Mouse (Mus musculus): Measurements from ENCODE around the gene Smoc1. TPM values are rescaled to one million over a fixed set of nuclear protein-coding genes. Genes with fewer than 3 reads are reported as not detected.

The Smoc1 gene
- polyA plus RNA-seq, 1 experiment from 2014 or later, result 0.09 TPM

- no peak overlapping the region for H3K27ac ChIP-seq
- WGBS (ENCODE audit: missing documents), result 93% methylated on average over 10 of the region's 10 CpGs
Measured at GRCm38 (mm10) chr12:81146417-81147180, 120.0 kb downstream of the Smoc1 start.

DNA sequence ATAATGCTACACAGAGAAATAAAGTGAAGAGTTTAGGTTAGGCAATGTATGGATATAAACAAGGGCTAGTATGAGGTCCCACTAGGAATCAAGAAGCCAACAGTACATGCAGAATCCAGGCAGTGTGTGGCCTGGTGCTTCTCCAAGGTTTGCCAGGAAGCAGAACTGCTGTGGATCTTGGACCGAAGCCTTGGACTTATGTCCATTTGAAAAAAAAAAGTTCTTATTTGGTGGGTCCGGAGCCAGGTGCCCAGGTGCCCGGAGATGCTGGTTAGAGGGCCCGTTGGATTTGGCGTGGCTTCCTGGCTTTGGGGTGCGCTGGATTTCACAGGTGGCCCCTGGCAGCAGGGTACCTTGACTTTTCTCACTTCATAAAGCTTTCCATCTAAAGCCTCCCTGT is 121.3 kb downstream of the Smoc1 start:
- Histone ChIP-seq H3K27ac (no peak overlapping the region), H3K79me2 (ENCODE audit: inconsistent target) (no peaks in the 10 kb centered on the region), H3K4me3 (ENCODE audit: inconsistent target) (no peak overlapping the region), H3K36me3 (ENCODE audit: inconsistent target) (no peaks in the 10 kb centered on the region)
- WGBS (ENCODE audit: missing documents), result 90% methylated on average over 6 of the region's 6 CpGs

More at GRCm38 (mm10) chr12:81146417-81147180, 120.0 kb downstream of the Smoc1 start:
- H3K79me2 ChIP-seq (ENCODE audit: inconsistent target), result no peaks in the 10 kb centered on the region
- no peak overlapping the region for H3K4me3 ChIP-seq (ENCODE audit: inconsistent target)
- H3K36me3 ChIP-seq (ENCODE audit: inconsistent target), result no peaks in the 10 kb centered on the region

- Histone ChIP-seq H3K79me2 (ENCODE audit: inconsistent target) (no peaks in the 10 kb centered on the region), H3K27ac (no peak overlapping the region), H3K36me3 (ENCODE audit: inconsistent target) (no peaks in the 10 kb centered on the region), H3K4me3 (ENCODE audit: inconsistent target) (no peak overlapping the region)
- 82% methylated on average over 5 of the region's 5 CpGs for WGBS (ENCODE audit: missing documents)
Measured at GRCm38 (mm10) chr12:81150917-81151316, 124.3 kb downstream of the Smoc1 start.

DNA sequence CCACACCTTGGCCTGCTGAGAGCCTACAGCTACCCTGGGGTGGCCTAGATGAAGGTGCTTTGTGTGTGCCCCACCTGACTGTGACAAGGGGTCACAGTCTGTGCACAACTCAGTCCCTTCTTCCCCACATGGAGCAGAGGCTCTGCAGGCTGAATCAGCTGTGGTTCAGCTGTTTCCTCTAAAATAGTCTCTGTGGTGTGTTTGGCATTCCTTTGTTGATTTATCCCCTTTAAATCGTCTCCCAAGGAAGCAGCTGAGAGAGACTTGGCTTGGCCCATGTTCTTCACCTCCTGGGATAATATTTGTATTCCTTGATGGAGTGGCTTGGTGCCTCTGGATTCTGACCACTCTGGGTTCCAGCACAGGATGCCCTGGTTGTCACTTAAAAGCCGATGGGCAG is 125.5 kb downstream of the Smoc1 start:
- no peaks in the 10 kb centered on the region for H3K79me2 ChIP-seq (ENCODE audit: inconsistent target)
- no peak overlapping the region for H3K4me3 ChIP-seq (ENCODE audit: inconsistent target)
- H3K36me3 ChIP-seq (ENCODE audit: inconsistent target), result no peaks in the 10 kb centered on the region
- H3K27ac ChIP-seq, result no peak overlapping the region
- 55% methylated on average over 2 of the region's 2 CpGs for whole genome bisulfite sequencing (ENCODE audit: missing documents)

DNA sequence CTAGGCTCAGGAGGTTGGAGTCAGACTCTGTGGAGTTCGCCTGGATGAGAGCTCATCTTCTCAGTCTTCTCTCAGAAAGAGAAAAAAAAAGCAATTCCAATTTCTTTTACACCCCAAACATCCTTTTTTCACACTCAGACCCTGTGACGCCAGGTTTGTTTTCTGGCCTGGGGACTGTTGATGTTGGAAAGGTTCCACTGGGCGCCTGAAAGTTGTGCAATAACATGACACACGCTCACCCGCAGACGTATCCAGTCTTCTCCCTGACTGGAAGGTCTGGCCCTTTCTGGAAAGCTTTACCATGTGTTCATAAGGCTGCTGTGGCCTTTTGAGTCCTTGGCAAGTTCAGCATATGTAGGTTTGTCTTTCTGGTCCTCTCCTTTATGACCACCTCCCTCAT is 129.1 kb downstream of the Smoc1 start:
- Histone ChIP-seq H3K79me2 (ENCODE audit: inconsistent target) (no peaks in the 10 kb centered on the region), H3K27ac (no peak overlapping the region), H3K36me3 (ENCODE audit: inconsistent target) (no peaks in the 10 kb centered on the region), H3K4me3 (ENCODE audit: inconsistent target) (no peak overlapping the region)
- WGBS (ENCODE audit: missing documents), result 66% methylated on average over 6 of the region's 6 CpGs

- Histone ChIP-seq H3K4me3 (ENCODE audit: inconsistent target) (no peak overlapping the region), H3K36me3 (ENCODE audit: inconsistent target) (no peaks in the 10 kb centered on the region), H3K27ac (no peak overlapping the region), H3K79me2 (ENCODE audit: inconsistent target) (no peaks in the 10 kb centered on the region)
- 90% methylated on average over 8 of the region's 8 CpGs for WGBS (ENCODE audit: missing documents)
Measured at GRCm38 (mm10) chr12:81156841-81157240, 130.2 kb downstream of the Smoc1 start.

- H3K27ac ChIP-seq, result no peak overlapping the region
- WGBS (ENCODE audit: missing documents), result 79% methylated on average over 2 of the region's 2 CpGs
- H3K79me2 ChIP-seq (ENCODE audit: inconsistent target), result no peaks in the 10 kb centered on the region
- H3K36me3 ChIP-seq (ENCODE audit: inconsistent target), result no peaks in the 10 kb centered on the region
- H3K4me3 ChIP-seq (ENCODE audit: inconsistent target), result no peak overlapping the region
Measured at GRCm38 (mm10) chr12:81159947-81160346, 133.3 kb downstream of the Smoc1 start.

- no peak overlapping the region for H3K27ac ChIP-seq
- no peaks in the 10 kb centered on the region for H3K79me2 ChIP-seq (ENCODE audit: inconsistent target)
- no peaks in the 10 kb centered on the region for H3K36me3 ChIP-seq (ENCODE audit: inconsistent target)
- 92% methylated on average over 3 of the region's 3 CpGs for WGBS (ENCODE audit: missing documents)
- no peak overlapping the region for H3K4me3 ChIP-seq (ENCODE audit: inconsistent target)
Measured at GRCm38 (mm10) chr12:81160425-81160824, 133.8 kb downstream of the Smoc1 start.

GRCm38 (mm10) chr12:81160831-81161230 is 134.2 kb downstream of the Smoc1 start:
- 81% methylated on average over 5 of the region's 5 CpGs for WGBS (ENCODE audit: missing documents)
- Histone ChIP-seq H3K4me3 (ENCODE audit: inconsistent target) (no peak overlapping the region), H3K36me3 (ENCODE audit: inconsistent target) (no peaks in the 10 kb centered on the region), H3K27ac (no peak overlapping the region), H3K79me2 (ENCODE audit: inconsistent target) (no peaks in the 10 kb centered on the region)

- no peak overlapping the region for H3K4me3 ChIP-seq (ENCODE audit: inconsistent target)
- H3K27ac ChIP-seq, result no peak overlapping the region
- WGBS (ENCODE audit: missing documents), result 94% methylated on average over 2 of the region's 2 CpGs
- no peaks in the 10 kb centered on the region for H3K36me3 ChIP-seq (ENCODE audit: inconsistent target)
- no peaks in the 10 kb centered on the region for H3K79me2 ChIP-seq (ENCODE audit: inconsistent target)
Measured at GRCm38 (mm10) chr12:81161282-81161681, 134.7 kb downstream of the Smoc1 start.

DNA sequence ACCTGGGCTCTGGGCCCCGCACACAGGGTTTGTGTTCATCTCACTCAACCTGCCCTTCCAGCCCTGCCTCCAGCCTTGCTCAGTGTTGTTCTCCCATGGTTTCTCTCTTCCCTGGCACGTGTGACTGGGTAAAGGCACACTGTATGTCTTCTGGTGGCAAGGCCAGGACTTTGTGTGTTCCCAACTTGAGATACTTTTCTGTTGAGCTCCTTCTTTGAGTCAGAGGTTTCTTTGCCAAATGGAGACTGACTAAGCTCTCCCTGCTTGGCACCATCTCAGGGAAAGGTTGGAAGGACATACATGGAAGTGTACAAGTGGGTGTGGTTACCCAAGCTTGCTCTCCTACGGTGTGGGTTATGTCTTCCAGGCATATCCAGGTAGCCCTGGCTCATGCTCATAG is 136.5 kb downstream of the Smoc1 start:
- Histone ChIP-seq H3K27ac (no peak overlapping the region), H3K36me3 (ENCODE audit: inconsistent target) (no peaks in the 10 kb centered on the region), H3K79me2 (ENCODE audit: inconsistent target) (no peaks in the 10 kb centered on the region), H3K4me3 (ENCODE audit: inconsistent target) (no peak overlapping the region)
- 81% methylated on average over 3 of the region's 3 CpGs for WGBS (ENCODE audit: missing documents)

GRCm38 (mm10) chr12:81163566-81163965 is 137.0 kb downstream of the Smoc1 start:
- 88% methylated on average over 3 of the region's 3 CpGs for WGBS (ENCODE audit: missing documents)
- no peaks in the 10 kb centered on the region for H3K36me3 ChIP-seq (ENCODE audit: inconsistent target)
- no peak overlapping the region for H3K27ac ChIP-seq
- H3K4me3 ChIP-seq (ENCODE audit: inconsistent target), result no peak overlapping the region
- H3K79me2 ChIP-seq (ENCODE audit: inconsistent target), result no peaks in the 10 kb centered on the region

DNA sequence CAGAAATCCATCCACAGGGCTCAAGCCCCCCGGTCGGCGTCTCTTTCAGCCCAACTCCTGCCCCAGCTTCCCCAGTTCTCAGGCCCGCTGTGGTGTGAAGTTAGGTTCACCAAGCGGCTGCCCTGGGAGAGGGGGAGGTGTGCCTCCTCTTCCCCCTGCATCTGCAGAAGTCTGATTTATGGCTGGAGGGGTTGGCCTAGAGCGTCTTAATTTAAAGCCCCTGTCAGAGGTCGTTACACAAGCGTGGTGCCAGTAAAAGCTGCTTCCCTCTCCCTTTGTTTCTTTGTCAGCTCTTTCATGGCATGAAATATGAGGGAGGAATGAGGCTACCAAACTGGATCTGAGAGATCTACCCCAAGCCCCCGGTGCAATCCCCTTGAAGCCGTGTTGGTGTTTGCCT is 139.5 kb downstream of the Smoc1 start:
- H3K4me3 ChIP-seq (ENCODE audit: inconsistent target), result no peak overlapping the region
- no peaks in the 10 kb centered on the region for H3K79me2 ChIP-seq (ENCODE audit: inconsistent target)
- no peak overlapping the region for H3K27ac ChIP-seq
- WGBS (ENCODE audit: missing documents), result 8% methylated on average over 9 of the region's 10 CpGs
- no peaks in the 10 kb centered on the region for H3K36me3 ChIP-seq (ENCODE audit: inconsistent target)

DNA sequence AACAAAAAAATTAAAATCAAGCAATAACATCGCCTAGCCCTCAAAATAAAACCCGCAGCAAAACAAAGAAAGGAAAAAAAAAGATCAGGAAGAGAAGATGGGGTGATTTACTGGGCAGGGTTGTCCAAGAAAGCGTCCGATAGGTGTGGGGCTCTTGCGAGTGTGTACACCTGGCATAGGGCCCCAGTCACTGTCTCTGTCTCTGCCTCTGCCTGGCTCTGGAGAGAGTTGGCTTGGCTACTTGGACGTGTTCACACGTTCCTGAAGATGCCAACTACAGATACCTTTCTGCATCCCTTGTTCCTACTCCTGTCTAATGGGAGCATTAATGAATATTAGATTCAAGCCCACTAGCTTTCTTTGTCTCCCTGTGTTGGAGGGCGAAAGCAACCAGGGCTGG is 140.0 kb downstream of the Smoc1 start:
- H3K79me2 ChIP-seq (ENCODE audit: inconsistent target), result no peaks in the 10 kb centered on the region
- no peaks in the 10 kb centered on the region for H3K36me3 ChIP-seq (ENCODE audit: inconsistent target)
- H3K4me3 ChIP-seq (ENCODE audit: inconsistent target), result no peak overlapping the region
- WGBS (ENCODE audit: missing documents), result 72% methylated on average over 6 of the region's 8 CpGs
- H3K27ac ChIP-seq, result no peak overlapping the region

DNA sequence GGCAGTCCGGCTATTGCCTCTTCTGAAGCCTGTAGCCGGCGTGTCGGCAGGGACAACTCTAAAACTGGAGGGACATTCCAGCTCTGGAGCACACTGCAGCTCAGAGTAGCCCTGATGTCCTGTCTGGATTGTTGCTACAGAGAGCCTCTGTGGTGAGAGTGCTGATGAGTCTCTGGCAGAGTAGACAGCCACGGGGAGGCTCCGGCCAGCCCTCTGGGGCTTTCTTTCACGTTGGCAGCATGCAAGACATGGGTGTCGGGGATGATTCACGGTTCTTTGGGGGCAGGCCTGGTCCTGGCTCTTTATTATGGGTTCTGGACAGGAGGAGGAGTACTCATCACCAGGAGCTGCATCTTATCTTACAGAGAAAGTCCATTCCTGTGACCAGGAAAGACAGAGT is 140.5 kb downstream of the Smoc1 start:
- Histone ChIP-seq H3K79me2 (ENCODE audit: inconsistent target) (no peaks in the 10 kb centered on the region), H3K36me3 (ENCODE audit: inconsistent target) (no peaks in the 10 kb centered on the region), H3K4me3 (ENCODE audit: inconsistent target) (no peak overlapping the region), H3K27ac (no peak overlapping the region)
- 91% methylated on average over 9 of the region's 9 CpGs for WGBS (ENCODE audit: missing documents)

DNA sequence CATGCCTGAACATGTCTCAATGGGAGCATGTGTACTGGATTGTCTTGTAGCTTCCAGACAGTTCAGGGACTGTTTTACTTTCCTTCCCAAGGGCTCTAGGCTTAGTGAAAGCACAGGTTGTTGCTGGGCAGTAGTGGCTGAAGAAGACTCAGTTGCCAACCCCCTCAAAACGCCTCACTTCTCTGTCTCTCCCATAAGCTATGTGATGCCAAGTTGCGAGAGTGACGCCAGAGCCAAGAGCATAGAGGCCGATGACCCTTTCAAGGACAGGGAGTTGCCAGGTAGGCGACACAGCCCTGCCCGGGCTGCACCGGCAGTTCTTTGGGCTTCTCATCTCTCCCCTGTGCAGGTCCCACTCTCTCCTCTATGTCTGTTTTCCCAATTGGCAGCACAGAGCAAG is 141.4 kb downstream of the Smoc1 start:
- Histone ChIP-seq H3K79me2 (ENCODE audit: inconsistent target) (no peaks in the 10 kb centered on the region), H3K27ac (no peak overlapping the region), H3K4me3 (ENCODE audit: inconsistent target) (no peak overlapping the region), H3K36me3 (ENCODE audit: inconsistent target) (no peaks in the 10 kb centered on the region)
- 95% methylated on average over 7 of the region's 7 CpGs for WGBS (ENCODE audit: missing documents)
